Mouse (Mus musculus) urinary bladder, adult 18-20 months (tissue): ENCODE measurements at regions not wholly inside any gene's neighbourhood (a gene's known extent, or its start where the extent isn't known, plus 50 kb on each side); places are given as distances from the start of the nearest gene placed in this dataset.

ENCODE experiments used
- DNase-seq, 2 experiments: peaks; one replicate each; pipeline ENCODE4 v3.0.0; 2022; ENCODE audit warnings: low spot score in 2 of 2, mixed read lengths in 2 of 2

DNA sequence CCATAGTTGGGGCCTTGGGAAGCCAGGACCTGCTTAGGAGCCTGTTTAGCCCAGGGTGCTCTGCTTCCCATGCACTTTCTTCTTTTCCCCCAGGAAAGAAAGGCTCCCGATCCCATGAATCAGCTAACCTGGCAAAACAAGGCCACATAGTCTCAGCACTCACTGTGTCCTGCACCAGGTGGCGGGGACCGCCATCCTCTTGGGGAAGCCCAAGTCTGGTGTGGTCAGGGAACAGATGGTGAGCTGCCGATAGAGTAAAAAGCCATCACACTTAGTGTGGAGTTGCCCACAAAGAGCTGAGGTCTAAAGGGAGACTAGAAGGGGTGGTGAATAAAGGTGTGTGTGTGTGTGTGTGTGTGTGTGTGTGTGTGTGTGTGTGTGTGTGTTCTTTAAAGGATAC lies 57.0 kb upstream of the Lrpap1 start:
- DNase-seq = no peak

DNA sequence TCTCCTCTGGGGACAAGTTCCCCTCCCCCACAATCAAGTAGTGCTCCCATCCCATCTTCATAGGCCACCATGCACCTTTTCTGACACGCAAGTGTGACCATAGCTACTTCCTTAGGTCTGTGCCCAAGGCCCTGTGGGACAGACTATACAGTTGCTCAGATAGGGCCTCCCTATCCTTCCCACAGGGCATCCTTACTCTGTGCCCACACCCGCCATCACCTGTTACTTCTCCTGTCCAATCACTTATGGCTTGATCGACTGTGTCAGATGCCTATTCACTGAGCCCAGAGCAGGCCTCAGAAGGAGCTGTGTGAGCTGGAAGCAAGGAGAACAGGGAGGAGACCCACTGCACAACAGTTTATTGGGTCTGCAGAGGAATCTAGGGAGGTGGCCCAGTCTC lies 56.6 kb upstream of the Lrpap1 start:
- no peak for DNase-seq

DNA sequence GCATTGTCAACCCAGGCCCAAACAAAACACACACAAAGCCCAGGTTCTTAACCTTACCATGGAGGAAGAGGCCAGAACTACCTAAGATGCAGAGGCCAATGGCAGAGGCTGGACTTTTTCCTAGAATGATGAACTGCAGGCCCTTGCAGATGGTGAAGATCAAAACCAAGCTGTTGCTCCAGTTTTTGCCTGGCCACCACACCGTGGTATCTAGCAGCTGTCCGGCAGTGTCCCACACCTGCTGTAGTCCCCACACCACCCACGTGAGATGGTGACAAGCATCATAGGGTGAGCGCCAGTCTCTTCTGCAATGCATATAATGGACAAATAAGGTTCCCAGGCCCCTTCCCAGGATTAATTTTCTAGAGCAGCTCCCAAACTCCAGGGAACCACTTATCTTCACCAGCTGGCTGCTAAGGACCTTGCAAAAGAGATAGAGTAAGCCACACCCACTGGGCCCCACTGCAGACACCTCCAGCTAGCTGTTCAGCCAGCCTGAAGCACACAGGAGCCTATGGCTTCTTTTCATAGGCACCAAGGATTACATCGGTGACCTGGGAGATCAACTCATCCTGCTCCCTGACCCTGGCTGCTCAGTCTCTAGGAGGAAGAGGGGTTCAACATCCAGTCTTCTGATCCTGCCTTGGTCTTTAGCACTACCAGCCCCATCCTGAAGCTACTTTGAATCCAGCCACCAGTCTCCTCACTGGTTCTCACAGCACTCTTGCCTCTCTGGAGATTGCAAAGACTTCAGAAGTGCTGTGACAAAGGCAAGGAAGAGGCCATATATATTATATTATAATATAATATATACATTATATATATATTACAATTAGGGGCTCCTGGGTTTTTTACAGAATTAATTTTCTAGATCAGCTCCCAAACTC lies 55.6 kb upstream of the Lrpap1 start:
- no peak for DNase-seq

DNA sequence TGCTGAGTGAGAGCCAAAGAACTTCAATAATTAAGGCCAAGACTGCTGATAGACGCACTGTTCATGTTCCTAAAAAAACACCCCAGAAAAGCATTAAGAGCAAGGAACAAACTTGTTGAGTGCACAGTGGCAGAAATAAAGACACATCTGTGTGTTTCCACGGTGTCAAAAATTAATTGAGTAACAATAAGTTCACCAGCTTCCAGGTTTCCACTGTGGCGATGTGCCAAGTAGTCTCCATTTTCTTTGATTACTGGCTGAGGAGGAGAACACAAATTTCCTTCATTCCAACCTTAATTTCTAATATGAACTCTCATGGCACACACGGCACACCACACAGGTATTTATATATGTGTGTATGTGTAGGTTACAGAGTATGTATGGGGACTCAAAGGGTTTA lies 54.3 kb upstream of the Lrpap1 start:
- no peak for DNase-seq

DNA sequence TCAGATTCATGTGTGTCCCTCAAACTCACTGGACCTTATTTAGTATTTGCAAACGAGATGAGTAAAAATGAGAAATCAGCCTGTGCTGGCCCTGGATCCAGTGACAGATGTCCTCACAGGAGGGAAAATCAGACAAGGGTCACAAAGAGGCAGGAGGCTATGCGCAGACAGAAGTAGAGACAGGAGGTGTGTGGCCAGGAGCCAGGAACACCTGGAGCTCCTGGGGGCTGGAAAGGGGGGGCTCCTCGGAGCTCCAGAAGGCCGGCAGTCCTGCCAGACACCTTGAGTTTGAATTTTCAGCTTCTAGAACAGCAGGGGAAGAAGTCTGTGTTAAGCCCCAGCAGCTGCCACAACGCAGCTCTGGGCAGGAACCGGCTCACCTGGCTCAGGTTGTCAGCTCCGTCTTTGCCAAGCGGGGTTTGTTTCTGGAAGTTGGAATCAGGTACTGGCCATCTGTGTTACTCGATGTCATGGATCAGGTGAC lies 53.7 kb upstream of the Lrpap1 start:
- DNase-seq = no peak

DNA sequence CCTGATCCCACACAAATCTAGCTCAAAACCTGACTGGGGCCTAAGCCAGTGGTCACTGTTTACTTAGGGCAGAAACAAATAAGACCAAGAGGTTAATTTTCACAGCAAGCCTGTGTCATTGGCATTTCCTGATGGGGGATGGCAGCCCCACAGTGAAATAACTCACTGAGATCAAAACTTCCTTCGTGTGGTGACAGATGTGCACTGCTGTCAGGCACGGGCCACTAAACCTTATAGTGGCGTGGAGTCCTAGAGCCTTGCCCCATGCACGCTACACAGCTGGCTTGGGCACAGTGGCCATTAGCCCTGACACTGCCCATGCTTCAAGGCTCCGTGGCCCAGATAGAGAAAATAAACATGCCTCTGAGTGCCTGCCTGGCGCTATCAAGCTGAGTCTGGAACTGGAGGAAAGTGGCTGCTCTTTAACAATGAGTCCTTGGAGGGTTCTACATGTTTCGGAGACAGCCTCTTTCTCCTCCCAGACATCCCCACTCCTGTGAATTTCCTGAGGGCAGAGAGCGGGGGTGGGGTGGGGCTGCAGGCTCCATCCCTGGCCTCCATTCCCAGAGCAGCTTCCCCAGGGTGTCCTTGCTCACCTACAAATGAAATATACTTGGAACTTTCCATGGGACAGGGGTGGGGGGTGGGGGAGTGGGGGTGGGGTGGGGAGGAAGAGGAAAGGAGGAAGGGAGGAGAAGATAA lies 52.9 kb upstream of the Lrpap1 start:
- no peak for DNase-seq

DNA sequence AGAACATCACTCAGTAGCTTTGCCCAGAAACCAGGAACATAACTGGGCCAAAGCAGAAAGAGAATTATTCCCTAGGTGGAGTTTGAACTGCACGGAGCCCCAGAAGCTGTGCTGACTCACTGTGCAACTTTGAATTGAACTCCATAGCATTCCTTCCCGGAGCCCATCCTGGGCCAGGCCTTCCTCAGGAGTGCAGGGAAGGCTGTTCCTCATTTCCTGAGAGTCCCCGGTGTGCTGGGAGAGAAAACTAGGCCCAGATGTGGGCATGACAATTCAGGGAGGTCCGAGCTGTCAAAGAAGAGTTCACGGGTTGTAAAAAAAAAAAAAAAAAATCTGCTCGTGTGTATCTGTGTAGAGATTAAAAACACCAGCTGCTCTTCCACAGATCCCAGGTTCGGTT lies 50.8 kb upstream of the Lrpap1 start:
- no peak for DNase-seq

DNA sequence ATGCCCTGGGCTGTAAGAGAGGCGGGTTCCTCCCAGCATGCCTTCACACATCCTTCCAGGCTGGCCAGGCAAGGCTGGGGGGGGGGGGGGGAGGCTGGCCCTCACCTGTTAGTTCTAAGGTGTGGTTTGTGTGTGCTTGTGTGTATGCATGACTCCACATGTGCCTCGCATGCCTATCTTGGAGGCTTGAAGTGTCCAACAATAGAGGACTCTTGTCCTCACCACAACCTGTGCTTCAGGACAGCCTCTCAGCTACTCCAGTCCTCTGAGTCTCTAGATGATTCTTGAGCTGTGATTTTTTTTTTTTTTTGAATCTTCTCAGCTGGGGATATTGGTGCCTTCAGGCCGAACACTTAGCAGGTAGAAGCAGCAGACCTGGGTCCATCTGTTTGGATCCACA lies 50.2 kb upstream of the Lrpap1 start:
- DNase-seq = no peak
